Mouse (Mus musculus): ENCODE results near the gene 2210016L21Rik. TPM values are rescaled to one million over a fixed set of nuclear protein-coding genes. Genes with fewer than 3 reads are reported as not detected.

The 2210016L21Rik gene
- total and polyA plus RNA-seq, 2 experiments from 2014 or later: 16.0 to 32.2 TPM

GRCm38 (mm10) chr5:114951279-114951880, 9.4 kb downstream of the 2210016L21Rik start:
- Histone ChIP-seq H3K9ac (replicated peaks; ENCODE audit: low read depth, low read length) (no peak overlapping the region), H3K27me3 (ENCODE audit: control insufficient read depth, insufficient read depth, low read length) (no peaks in the 10 kb centered on the region), H3K4me2 (ENCODE audit: low read depth, low read length) (no peak overlapping the region), H3K4me3 (ENCODE audit: low read depth, low read length) (no peak overlapping the region), H3K9me3 (replicated peaks; ENCODE audit: control insufficient read depth, low read length) (no peaks in the 10 kb centered on the region), H3K4me1 (ENCODE audit: control insufficient read depth, insufficient read depth) (no peaks in the 10 kb centered on the region), H3K36me3 (replicated peaks; ENCODE audit: control insufficient read depth, insufficient read depth, low read length) (peaks cover 23% of the 10 kb centered on the region), H3K27ac (ENCODE audit: low read depth) (no peak overlapping the region)
- DNase-seq (ENCODE audit: low spot score) (no peak), ATAC-seq (ENCODE audit: insufficient read depth, low read depth) (no peak)
- TF ChIP-seq EP300 (IDR thresholded peaks at IDR 0.05; ENCODE audit: low read depth) (no peak), CTCF (IDR thresholded peaks at IDR 0.05; ENCODE audit: low read depth) (no peak)
- 76% methylated on average over 21 of the region's 21 CpGs for WGBS

GRCm38 (mm10) chr5:114953326-114953725, 11.4 kb downstream of the 2210016L21Rik start:
- no peak for TF ChIP-seq CTCF (IDR thresholded peaks at IDR 0.05; ENCODE audit: low read depth)
- TF ChIP-seq EP300 (IDR thresholded peaks at IDR 0.05; ENCODE audit: low read depth): no peak
- no peak for DNase-seq (ENCODE audit: low spot score)
- no peaks in the 10 kb centered on the region for H3K27me3 ChIP-seq (ENCODE audit: control insufficient read depth, insufficient read depth, low read length)
- no peak for ATAC-seq (ENCODE audit: insufficient read depth, low read depth)
- H3K36me3 ChIP-seq (replicated peaks; ENCODE audit: control insufficient read depth, insufficient read depth, low read length): peaks cover 5% of the 10 kb centered on the region
- no peak overlapping the region for H3K27ac ChIP-seq (ENCODE audit: low read depth)
- H3K4me1 ChIP-seq (ENCODE audit: control insufficient read depth, insufficient read depth): no peaks in the 10 kb centered on the region
- H3K4me2 ChIP-seq (ENCODE audit: low read depth, low read length): no peak overlapping the region
- H3K9me3 ChIP-seq (replicated peaks; ENCODE audit: control insufficient read depth, low read length): no peaks in the 10 kb centered on the region
- no peak overlapping the region for H3K4me3 ChIP-seq (ENCODE audit: low read depth, low read length)
- 73% methylated on average over 14 of the region's 14 CpGs for WGBS
- no peak overlapping the region for H3K9ac ChIP-seq (replicated peaks; ENCODE audit: low read depth, low read length)

- Histone ChIP-seq H3K4me3 (ENCODE audit: low read depth, low read length) (no peak overlapping the region), H3K36me3 (replicated peaks; ENCODE audit: control insufficient read depth, insufficient read depth, low read length) (no peaks in the 10 kb centered on the region), H3K27me3 (ENCODE audit: control insufficient read depth, insufficient read depth, low read length) (0 out of 2 replicates have a peak, but pooled peaks cover 2% of the 10 kb centered on the region), H3K4me1 (ENCODE audit: control insufficient read depth, insufficient read depth) (no peaks in the 10 kb centered on the region), H3K9me3 (replicated peaks; ENCODE audit: control insufficient read depth, low read length) (no peaks in the 10 kb centered on the region), H3K27ac (ENCODE audit: low read depth) (no peak overlapping the region), H3K4me2 (ENCODE audit: low read depth, low read length) (no peak overlapping the region), H3K9ac (replicated peaks; ENCODE audit: low read depth, low read length) (no peak overlapping the region)
- WGBS: 77% methylated on average over 5 of the region's 5 CpGs
- no peak for DNase-seq (ENCODE audit: low spot score)
- no peak for ATAC-seq (ENCODE audit: insufficient read depth, low read depth)
- TF ChIP-seq EP300 (IDR thresholded peaks at IDR 0.05; ENCODE audit: low read depth) (no peak), CTCF (IDR thresholded peaks at IDR 0.05; ENCODE audit: low read depth) (no peak)
Measured at GRCm38 (mm10) chr5:114958069-114958468, 16.1 kb downstream of the 2210016L21Rik start.

- WGBS: 44% methylated on average over 4 of the region's 4 CpGs
- no peak for DNase-seq (ENCODE audit: low spot score)
- ATAC-seq (ENCODE audit: insufficient read depth, low read depth): no peak
- no peak for TF ChIP-seq EP300 (IDR thresholded peaks at IDR 0.05; ENCODE audit: low read depth)
- no peak for TF ChIP-seq CTCF (IDR thresholded peaks at IDR 0.05; ENCODE audit: low read depth)
- Histone ChIP-seq H3K9ac (replicated peaks; ENCODE audit: low read depth, low read length) (no peak overlapping the region), H3K4me3 (ENCODE audit: low read depth, low read length) (no peak overlapping the region), H3K27me3 (ENCODE audit: control insufficient read depth, insufficient read depth, low read length) (0 out of 2 replicates have a peak, but pooled peaks cover 2% of the 10 kb centered on the region), H3K4me2 (ENCODE audit: low read depth, low read length) (no peak overlapping the region), H3K36me3 (replicated peaks; ENCODE audit: control insufficient read depth, insufficient read depth, low read length) (no peaks in the 10 kb centered on the region), H3K9me3 (replicated peaks; ENCODE audit: control insufficient read depth, low read length) (no peaks in the 10 kb centered on the region), H3K4me1 (ENCODE audit: control insufficient read depth, insufficient read depth) (peaks cover 16% of the 10 kb centered on the region), H3K27ac (ENCODE audit: low read depth) (no peak overlapping the region)
Measured at GRCm38 (mm10) chr5:114961590-114962360, 19.8 kb downstream of the 2210016L21Rik start.

- H3K36me3 ChIP-seq (replicated peaks; ENCODE audit: control insufficient read depth, insufficient read depth, low read length): no peaks in the 10 kb centered on the region
- no peaks in the 10 kb centered on the region for H3K9me3 ChIP-seq (replicated peaks; ENCODE audit: control insufficient read depth, low read length)
- no peak overlapping the region for H3K27ac ChIP-seq (ENCODE audit: low read depth)
- ATAC-seq (ENCODE audit: insufficient read depth, low read depth) (0 out of 2 replicates have a peak, but pooled peaks have one; percentile 27), DNase-seq (ENCODE audit: low spot score) (no peak)
- H3K4me3 ChIP-seq (ENCODE audit: low read depth, low read length): no peak overlapping the region
- no peak overlapping the region for H3K9ac ChIP-seq (replicated peaks; ENCODE audit: low read depth, low read length)
- H3K4me2 ChIP-seq (ENCODE audit: low read depth, low read length): peak overlapping the region; percentile 25; the same call in 1 of the 2 replicates
- H3K27me3 ChIP-seq (ENCODE audit: control insufficient read depth, insufficient read depth, low read length): peaks cover 21% of the 10 kb centered on the region
- 47% methylated on average over 7 of the region's 7 CpGs for WGBS
- peaks cover 16% of the 10 kb centered on the region for H3K4me1 ChIP-seq (ENCODE audit: control insufficient read depth, insufficient read depth)
- no peak for TF ChIP-seq CTCF (IDR thresholded peaks at IDR 0.05; ENCODE audit: low read depth)
- TF ChIP-seq EP300 (IDR thresholded peaks at IDR 0.05; ENCODE audit: low read depth): no peak
Measured at GRCm38 (mm10) chr5:114964315-114964966, 22.5 kb downstream of the 2210016L21Rik start.

All from heart, postnatal 0 days (tissue).